Mouse (Mus musculus): ENCODE results near the gene Fut8. TPM values are rescaled to one million over a fixed set of nuclear protein-coding genes. Genes with fewer than 3 reads are reported as not detected.
A peak's percentile ranks its signal among the peaks of the same experiment; 100 is the strongest.

Fut8 gene
- polyA plus RNA-seq, 1 experiment from 2014 or later, result 64.8 TPM

- no peak for ATAC-seq (replicated peaks)
Observed at GRCm38 (mm10) chr12:77206852-77207251, 31.1 kb upstream of the Fut8 start.

GRCm38 (mm10) chr12:77208056-77208455 is 29.9 kb upstream of the Fut8 start:
- no peaks in the 10 kb centered on the region for H3K4me1 ChIP-seq
- H3K4me3 ChIP-seq, result no peak overlapping the region
- ATAC-seq (replicated peaks), result no peak
- no peak overlapping the region for H3K27ac ChIP-seq
- no peaks in the 10 kb centered on the region for H3K27me3 ChIP-seq (replicated peaks)
- H3K9ac ChIP-seq, result no peak overlapping the region
- H3K9me3 ChIP-seq, result no peaks in the 10 kb centered on the region
- no peak overlapping the region for H3K4me2 ChIP-seq
- 97% methylated on average over 2 of the region's 2 CpGs for WGBS
- no peaks in the 10 kb centered on the region for H3K36me3 ChIP-seq (replicated peaks)

More at GRCm38 (mm10) chr12:77206852-77207251, 31.1 kb upstream of the Fut8 start:
- no peaks in the 10 kb centered on the region for H3K36me3 ChIP-seq (replicated peaks)
- WGBS, result 86% methylated on average over 5 of the region's 5 CpGs
- no peaks in the 10 kb centered on the region for H3K9me3 ChIP-seq
- no peak overlapping the region for H3K27ac ChIP-seq
- H3K4me3 ChIP-seq, result no peak overlapping the region
- no peak overlapping the region for H3K9ac ChIP-seq
- H3K4me2 ChIP-seq, result no peak overlapping the region
- H3K27me3 ChIP-seq (replicated peaks), result no peaks in the 10 kb centered on the region
- H3K4me1 ChIP-seq, result no peaks in the 10 kb centered on the region

DNA sequence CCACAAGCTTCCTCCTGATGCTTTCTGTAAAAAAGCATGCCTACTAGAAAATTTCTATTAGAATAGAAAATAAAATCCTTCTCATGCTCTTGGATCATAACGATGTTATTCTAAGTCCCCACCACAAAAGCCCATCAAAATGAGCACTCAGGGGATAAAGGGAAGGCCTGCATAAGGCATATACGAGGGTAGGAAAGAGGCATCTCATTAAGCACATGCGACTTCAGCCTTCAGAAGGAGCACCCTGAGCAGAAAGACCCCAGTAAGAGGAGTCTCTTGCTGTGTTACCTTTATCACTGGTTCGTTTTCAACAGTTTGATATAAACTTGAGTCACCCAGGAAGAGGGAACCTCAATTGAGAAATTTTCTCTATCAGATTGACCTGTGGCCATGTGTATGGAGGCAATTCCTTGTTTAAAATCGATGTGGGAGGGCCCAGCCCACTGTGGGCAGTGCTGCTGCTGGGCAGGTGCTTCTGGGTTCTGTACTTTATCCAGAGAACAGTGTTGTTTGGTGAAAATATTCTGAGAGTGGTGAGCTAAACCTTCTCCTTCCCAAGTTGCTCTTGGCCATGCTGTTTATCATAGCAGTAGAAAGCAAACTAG is 29.2 kb upstream of the Fut8 start:
- 73% methylated on average over 5 of the region's 5 CpGs for WGBS
- no peaks in the 10 kb centered on the region for H3K36me3 ChIP-seq (replicated peaks)
- no peaks in the 10 kb centered on the region for H3K4me1 ChIP-seq
- no peak overlapping the region for H3K9ac ChIP-seq
- no peak overlapping the region for H3K27ac ChIP-seq
- ATAC-seq (replicated peaks), result no peak
- H3K27me3 ChIP-seq (replicated peaks), result no peaks in the 10 kb centered on the region
- no peak overlapping the region for H3K4me2 ChIP-seq
- no peak overlapping the region for H3K4me3 ChIP-seq
- no peaks in the 10 kb centered on the region for H3K9me3 ChIP-seq

DNA sequence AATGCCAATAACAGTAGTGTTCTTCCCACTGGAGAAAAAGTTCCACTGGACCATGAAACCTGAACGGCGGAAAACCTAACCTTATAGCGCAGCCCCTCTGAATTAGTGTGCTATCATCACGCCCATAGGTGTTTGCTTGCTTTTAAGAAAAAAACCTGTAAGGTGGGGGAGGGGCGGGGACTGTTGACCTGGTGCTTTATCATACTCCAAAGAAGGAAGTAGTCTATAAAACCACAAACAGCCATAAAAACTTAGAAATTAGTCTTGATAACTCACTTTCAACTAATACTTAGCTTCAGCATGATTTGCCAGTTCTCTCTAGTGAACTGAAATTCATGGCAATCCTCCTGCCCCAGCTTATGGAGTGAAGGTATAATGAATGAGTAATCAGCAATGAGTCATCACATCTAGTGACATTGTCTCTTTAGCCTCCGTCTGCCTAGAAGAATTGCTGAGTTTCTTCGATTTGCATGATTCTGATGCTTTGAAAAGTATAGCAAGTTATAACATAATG is 26.2 kb upstream of the Fut8 start:
- Histone ChIP-seq H3K4me2 (no peak overlapping the region), H3K9me3 (no peaks in the 10 kb centered on the region), H3K4me1 (no peaks in the 10 kb centered on the region), H3K36me3 (replicated peaks) (no peaks in the 10 kb centered on the region), H3K27me3 (replicated peaks) (no peaks in the 10 kb centered on the region), H3K9ac (no peak overlapping the region), H3K4me3 (no peak overlapping the region), H3K27ac (no peak overlapping the region)
- no peak for ATAC-seq (replicated peaks)
- WGBS, result 90% methylated on average over 7 of the region's 7 CpGs

- Histone ChIP-seq H3K4me2 (no peak overlapping the region), H3K4me1 (no peaks in the 10 kb centered on the region), H3K9ac (no peak overlapping the region), H3K4me3 (no peak overlapping the region), H3K36me3 (replicated peaks) (no peaks in the 10 kb centered on the region), H3K9me3 (no peaks in the 10 kb centered on the region), H3K27me3 (replicated peaks) (no peaks in the 10 kb centered on the region), H3K27ac (no peak overlapping the region)
- ATAC-seq (replicated peaks), result no peak
- WGBS, result 81% methylated on average over 6 of the region's 6 CpGs
Observed at GRCm38 (mm10) chr12:77213896-77214564, 23.9 kb upstream of the Fut8 start.

DNA sequence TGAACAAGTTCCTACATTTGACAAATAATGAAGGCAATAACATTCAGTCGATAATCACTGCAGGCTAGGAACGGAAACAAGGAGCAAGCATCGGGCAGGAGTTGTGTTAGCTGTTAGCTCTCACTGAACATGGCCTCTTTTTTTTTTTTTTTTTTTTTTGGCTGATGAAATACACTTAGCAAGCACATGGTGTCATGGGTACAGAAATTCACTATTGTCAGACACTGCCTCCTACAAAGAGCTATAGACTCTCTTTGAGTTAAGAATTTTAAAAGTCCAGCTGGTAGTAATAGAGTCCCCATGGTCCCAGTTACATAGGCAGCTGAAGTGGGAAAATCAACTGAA is 23.4 kb upstream of the Fut8 start:
- Histone ChIP-seq H3K4me1 (no peaks in the 10 kb centered on the region), H3K36me3 (replicated peaks) (no peaks in the 10 kb centered on the region), H3K27me3 (replicated peaks) (no peaks in the 10 kb centered on the region), H3K4me2 (no peak overlapping the region), H3K9ac (no peak overlapping the region), H3K4me3 (no peak overlapping the region), H3K9me3 (no peaks in the 10 kb centered on the region), H3K27ac (no peak overlapping the region)
- 87% methylated on average over 3 of the region's 3 CpGs for WGBS
- no peak for ATAC-seq (replicated peaks)

DNA sequence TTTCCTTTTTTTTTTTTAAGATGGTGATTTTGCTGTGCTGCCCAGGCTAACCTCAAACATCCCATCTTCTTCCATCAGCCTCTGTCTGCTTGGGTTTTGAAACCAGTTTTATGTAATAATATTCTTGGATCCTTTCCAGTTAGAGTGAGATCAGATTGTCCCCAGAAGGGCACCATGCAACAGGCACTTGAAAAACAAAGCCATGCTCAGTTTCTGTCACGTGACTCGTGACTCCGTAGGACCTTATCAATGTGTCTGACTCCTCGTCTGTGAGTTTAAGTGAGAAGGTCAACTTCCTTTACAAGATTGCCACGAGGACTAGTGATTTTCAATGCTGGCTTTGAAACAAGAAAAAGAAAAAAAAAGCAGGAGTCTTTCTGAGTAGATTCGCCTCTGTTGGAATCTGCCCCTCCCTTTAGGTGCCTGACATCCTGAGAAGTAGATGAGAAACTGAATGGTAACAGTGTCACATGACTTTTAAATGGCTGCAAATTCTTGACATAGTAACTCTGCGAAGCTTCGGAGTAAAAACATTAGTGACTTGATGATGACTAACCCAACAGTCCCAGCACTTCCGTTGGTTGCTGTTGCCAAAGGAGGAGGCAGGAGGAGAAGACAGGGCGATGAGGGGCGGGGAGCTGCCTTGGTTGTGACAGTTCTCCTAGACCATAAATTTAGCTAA is 21.3 kb upstream of the Fut8 start:
- Histone ChIP-seq H3K4me2 (no peak overlapping the region), H3K9ac (no peak overlapping the region), H3K36me3 (replicated peaks) (no peaks in the 10 kb centered on the region), H3K4me3 (no peak overlapping the region), H3K27ac (no peak overlapping the region), H3K4me1 (no peaks in the 10 kb centered on the region), H3K9me3 (no peaks in the 10 kb centered on the region), H3K27me3 (replicated peaks) (no peaks in the 10 kb centered on the region)
- ATAC-seq (replicated peaks), result no peak
- WGBS, result 81% methylated on average over 11 of the region's 11 CpGs

- WGBS, result 54% methylated on average over 5 of the region's 5 CpGs
- H3K27ac ChIP-seq, result no peak overlapping the region
- H3K4me3 ChIP-seq, result no peak overlapping the region
- H3K27me3 ChIP-seq (replicated peaks), result no peaks in the 10 kb centered on the region
- no peak for ATAC-seq (replicated peaks)
- H3K4me1 ChIP-seq, result no peaks in the 10 kb centered on the region
- H3K9ac ChIP-seq, result no peak overlapping the region
- H3K36me3 ChIP-seq (replicated peaks), result no peaks in the 10 kb centered on the region
- H3K9me3 ChIP-seq, result no peaks in the 10 kb centered on the region
- H3K4me2 ChIP-seq, result no peak overlapping the region
Observed at GRCm38 (mm10) chr12:77220616-77221015, 17.3 kb upstream of the Fut8 start.

GRCm38 (mm10) chr12:77222272-77222874 is 15.6 kb upstream of the Fut8 start:
- H3K36me3 ChIP-seq (replicated peaks), result no peaks in the 10 kb centered on the region
- no peaks in the 10 kb centered on the region for H3K9me3 ChIP-seq
- no peak overlapping the region for H3K27ac ChIP-seq
- no peaks in the 10 kb centered on the region for H3K4me1 ChIP-seq
- H3K27me3 ChIP-seq (replicated peaks), result no peaks in the 10 kb centered on the region
- no peak overlapping the region for H3K9ac ChIP-seq
- no peak overlapping the region for H3K4me3 ChIP-seq
- ATAC-seq (replicated peaks), result no peak
- H3K4me2 ChIP-seq, result no peak overlapping the region
- 81% methylated on average over 6 of the region's 6 CpGs for WGBS

- no peak overlapping the region for H3K27ac ChIP-seq
- H3K9me3 ChIP-seq, result no peaks in the 10 kb centered on the region
- no peaks in the 10 kb centered on the region for H3K27me3 ChIP-seq (replicated peaks)
- H3K4me2 ChIP-seq, result no peak overlapping the region
- no peak overlapping the region for H3K4me3 ChIP-seq
- no peaks in the 10 kb centered on the region for H3K4me1 ChIP-seq
- no peak overlapping the region for H3K9ac ChIP-seq
- no peaks in the 10 kb centered on the region for H3K36me3 ChIP-seq (replicated peaks)
- ATAC-seq (replicated peaks), result no peak
- 91% methylated on average over 3 of the region's 3 CpGs for WGBS
Observed at GRCm38 (mm10) chr12:77223595-77223994, 14.3 kb upstream of the Fut8 start.

GRCm38 (mm10) chr12:77224121-77224520 is 13.8 kb upstream of the Fut8 start:
- Histone ChIP-seq H3K4me1 (no peaks in the 10 kb centered on the region), H3K4me3 (no peak overlapping the region), H3K9ac (no peak overlapping the region), H3K27me3 (replicated peaks) (no peaks in the 10 kb centered on the region), H3K36me3 (replicated peaks) (no peaks in the 10 kb centered on the region), H3K9me3 (no peaks in the 10 kb centered on the region), H3K4me2 (no peak overlapping the region), H3K27ac (peak overlapping the region; percentile 3; the same call in 1 of the 2 replicates)
- no peak for ATAC-seq (replicated peaks)
- 66% methylated on average over 4 of the region's 4 CpGs for WGBS

- 70% methylated on average over 4 of the region's 4 CpGs for WGBS
- Histone ChIP-seq H3K9ac (no peak overlapping the region), H3K4me1 (no peaks in the 10 kb centered on the region), H3K27ac (no peak overlapping the region), H3K4me2 (no peak overlapping the region), H3K9me3 (no peaks in the 10 kb centered on the region), H3K27me3 (replicated peaks) (no peaks in the 10 kb centered on the region), H3K4me3 (no peak overlapping the region), H3K36me3 (replicated peaks) (no peaks in the 10 kb centered on the region)
- no peak for ATAC-seq (replicated peaks)
Observed at GRCm38 (mm10) chr12:77224891-77225290, 13.0 kb upstream of the Fut8 start.
